Mouse (Mus musculus) lung, postnatal 10 days (tissue): ENCODE results near the gene Rhebl1.

Experiments used
- DNase-seq: peaks from one replicate; pipeline ENCODE4 v3.0.0; 2021

The Rhebl1 gene

GRCm38 (mm10) chr15:98849165-98849564 lies 45.2 kb downstream of the Rhebl1 start:
- DNase-seq = no peak

DNA sequence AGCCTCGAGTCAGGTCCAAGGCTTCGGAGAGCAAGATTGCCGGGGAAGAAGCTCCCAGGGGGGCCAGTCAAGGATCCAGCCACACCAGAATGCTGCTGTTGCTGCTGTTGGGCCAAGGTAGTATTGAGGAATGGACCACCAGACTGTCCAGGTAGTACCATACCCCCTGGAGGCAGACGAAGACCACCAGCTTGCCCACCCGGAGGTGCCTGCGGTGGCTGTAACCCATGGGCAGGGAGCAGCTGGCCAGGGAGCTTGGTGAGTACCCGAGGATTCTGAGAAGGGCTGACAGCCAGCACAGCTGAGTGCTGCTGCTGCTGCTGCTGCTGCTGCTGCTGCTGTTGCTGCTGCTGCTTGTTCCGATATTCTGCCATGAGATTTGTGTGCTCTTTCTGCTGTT lies 48.2 kb downstream of the Rhebl1 start:
- DNase-seq = no peak

GRCm38 (mm10) chr15:98845149-98845548 lies 49.2 kb downstream of the Rhebl1 start:
- no peak for DNase-seq

DNA sequence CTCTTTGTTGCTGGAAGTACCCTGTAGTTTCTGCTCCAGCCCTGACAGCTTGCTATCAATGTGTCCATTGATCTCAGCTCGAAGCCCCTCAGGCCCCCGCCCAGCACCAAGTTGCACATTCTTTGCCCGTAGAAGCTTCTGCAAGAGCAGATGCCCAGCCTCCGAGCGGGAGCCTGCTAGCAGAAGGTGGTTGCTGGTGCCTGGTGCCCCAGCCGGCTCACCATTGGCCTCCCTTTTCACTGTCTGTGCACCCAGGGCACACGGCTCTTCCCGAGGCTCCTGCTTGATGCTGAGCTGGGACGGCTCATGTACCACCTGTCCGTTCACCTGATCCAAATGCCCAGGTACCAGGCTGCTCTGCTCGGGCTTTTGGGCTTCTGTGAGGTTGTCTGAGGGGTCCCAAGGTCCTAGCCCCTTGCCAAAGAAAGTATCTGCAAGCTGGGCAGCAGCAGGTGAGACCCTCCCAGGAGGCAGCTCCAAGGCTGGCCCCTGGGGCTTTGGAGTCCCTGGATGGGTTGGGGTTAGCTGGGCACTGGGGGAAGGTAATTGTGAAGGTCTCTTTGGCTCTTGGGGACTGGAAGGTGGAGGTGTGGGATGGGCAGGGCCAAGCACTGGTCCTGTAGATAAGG lies 50.6 kb downstream of the Rhebl1 start:
- no peak for DNase-seq

- DNase-seq = no peak
Observed at GRCm38 (mm10) chr15:98839671-98840585, 54.4 kb downstream of the Rhebl1 start.

GRCm38 (mm10) chr15:98839161-98839560 lies 55.2 kb downstream of the Rhebl1 start:
- DNase-seq = no peak

DNA sequence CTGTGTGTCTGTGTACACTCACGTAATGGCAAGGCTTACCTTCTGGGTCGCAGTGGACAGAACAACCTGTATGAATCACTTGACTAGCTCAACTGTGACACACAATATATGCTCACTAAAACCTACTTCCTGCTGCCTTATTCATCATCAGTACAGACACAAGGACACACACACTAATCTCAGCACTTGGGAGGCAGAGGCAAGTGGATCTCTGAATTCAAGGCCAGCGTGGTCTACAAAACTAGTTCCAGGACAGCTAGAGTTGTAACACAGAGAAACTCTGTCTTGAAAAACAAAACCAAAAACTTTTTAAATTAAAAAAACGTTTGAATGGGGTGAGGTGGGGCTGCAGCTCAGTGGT lies 56.6 kb downstream of the Rhebl1 start:
- DNase-seq = no peak

GRCm38 (mm10) chr15:98837006-98837742 lies 57.2 kb downstream of the Rhebl1 start:
- DNase-seq = no peak

DNA sequence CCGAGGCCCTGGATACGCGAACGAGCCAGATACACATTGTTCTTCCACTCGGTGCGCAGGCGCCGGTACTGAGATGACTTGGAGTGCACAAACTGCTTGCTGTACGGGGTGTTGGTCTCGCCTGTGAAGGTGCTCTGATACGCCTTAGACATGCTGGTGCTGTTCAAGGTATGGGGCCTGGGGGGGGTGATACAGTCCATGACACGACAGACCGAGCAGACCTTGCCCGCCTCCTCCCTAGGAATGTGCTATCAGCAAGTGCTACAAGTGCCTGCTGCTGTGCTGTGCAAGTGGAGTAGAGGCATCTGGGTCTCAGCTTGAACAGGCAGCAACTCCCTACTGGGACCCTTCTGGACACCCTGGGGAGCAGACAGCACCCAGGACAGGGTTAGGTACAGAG lies 59.0 kb downstream of the Rhebl1 start:
- DNase-seq = no peak

DNA sequence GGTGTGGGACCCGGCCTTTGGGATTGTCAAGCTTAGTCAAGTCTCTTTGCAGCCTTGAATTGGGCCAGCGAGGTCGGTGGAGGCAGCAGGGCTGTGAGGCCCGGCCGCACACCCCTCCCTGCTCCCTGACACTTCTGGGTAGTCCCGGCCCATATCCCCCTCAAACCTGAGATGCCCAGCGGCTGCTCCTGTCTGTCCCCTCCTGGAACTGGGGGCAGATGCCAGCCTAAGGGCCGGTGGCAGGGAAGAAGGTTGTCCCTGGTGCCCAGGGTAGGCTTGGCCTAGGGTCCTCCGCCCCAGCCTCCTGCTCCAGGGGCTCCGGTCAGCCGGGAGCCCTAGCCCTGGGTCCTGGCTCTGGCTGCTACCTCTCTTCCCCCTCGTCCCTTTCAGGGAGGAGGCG lies 60.3 kb downstream of the Rhebl1 start:
- no peak for DNase-seq

DNA sequence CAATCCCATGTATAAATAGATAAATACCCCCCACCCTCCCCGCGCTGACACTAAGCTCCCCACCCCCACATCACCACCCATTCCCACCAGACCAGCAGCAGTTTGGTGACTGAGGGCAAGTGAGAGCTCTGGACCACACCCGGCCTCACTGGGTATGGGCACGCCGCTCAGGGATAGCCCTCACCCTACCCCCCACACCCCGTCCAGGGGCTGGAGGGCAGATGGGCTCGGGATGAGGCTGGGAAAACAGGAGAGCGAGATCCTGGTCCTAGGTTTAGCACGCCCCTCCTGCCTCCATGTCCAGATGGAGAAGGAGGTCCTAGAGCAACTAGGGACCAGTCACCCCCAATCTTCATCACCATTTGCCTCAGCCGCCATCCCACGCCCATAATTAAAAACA lies 61.1 kb downstream of the Rhebl1 start:
- DNase-seq = no peak

DNA sequence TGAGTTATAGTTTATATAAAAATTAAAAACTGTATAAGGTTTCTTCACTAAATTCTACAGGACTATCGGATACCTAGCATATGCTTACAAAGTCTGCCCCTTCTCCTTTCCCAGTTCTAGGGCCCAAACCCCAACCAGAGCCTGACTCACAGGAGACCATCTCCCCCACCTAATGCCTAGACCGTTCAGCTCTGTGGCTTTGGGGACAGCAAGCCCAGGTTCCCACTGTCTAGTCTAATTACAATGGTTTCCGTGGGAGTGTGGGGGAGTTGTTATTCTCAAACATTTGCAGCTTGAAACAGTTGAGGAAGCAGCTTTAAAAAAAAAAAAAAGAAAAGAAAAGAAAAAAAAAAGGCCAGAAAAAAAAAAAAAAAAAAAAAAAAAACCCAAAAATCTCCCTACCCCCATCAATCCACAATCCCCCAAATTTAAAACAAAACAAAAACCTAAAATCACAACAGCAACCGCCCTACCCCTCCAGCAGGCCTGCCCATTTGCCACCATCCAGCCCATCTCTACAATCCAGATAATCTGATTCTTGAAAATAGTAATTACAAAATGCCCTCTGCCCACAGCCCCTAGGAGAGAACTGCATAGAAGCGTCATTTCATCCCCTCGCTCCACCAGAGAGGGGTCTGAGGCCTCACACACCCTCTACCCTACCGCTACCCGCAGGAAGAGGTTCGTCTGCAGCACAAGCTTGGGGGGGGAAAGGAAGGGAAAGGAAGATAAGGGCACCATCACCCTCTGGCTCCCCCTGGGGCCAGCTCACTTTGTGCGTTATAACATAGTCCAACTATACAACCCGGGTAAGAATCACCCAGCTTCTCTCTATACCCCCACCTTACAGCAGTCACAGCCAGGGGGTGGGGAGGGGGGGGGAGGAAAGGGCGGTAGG lies 61.9 kb downstream of the Rhebl1 start:
- DNase-seq = peak; percentile 42

DNA sequence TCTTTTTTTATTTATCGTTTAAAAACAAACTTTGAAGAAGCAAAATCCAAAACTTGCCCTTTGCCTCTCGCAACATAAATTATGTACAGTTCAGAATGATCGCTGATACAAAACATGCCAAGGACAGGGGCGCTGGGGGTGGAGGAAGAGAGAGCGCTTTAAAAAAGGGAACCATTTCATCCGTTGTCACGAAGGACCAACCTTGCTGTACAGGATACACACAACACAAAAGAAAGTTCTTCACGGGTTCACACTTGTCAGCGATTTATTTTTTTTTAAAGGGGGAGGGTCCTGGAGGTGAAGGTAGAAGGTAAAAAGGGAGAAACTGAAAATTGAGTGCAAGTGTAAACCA lies 62.7 kb downstream of the Rhebl1 start:
- no peak for DNase-seq

GRCm38 (mm10) chr15:98830736-98831683 lies 63.3 kb downstream of the Rhebl1 start, which contains the start of gene Prkag1:
Gene Prkag1, minus strand, starts transcription at chr15:98831521.
- peak; percentile 98 for DNase-seq
